Mouse (Mus musculus) heart, embryonic 10.5 days (tissue): ENCODE data around the gene Dbil5. TPM values are rescaled to one million over a fixed set of nuclear protein-coding genes. Genes with fewer than 3 reads are reported as not detected.
A peak's percentile ranks its signal among the peaks of the same experiment; 100 is the strongest.
"Not testable (repeated sequence)": the region's sequence is repeated elsewhere in the genome, so short reads cannot be mapped to it uniquely, and the experiment has no call there.

Experiments used
- DNase-seq: peaks from one replicate; pipeline ENCODE4 v3.0.0-alpha.2; 2017; ENCODE audit warnings: low spot score
- H3K27ac ChIP-seq: fragments of 300-500 bp; sonication (generic); 2 replicates; pipeline ENCODE4 v1.5.1; 2016; ENCODE audit warnings: mild to moderate bottlenecking
- H3K27me3 ChIP-seq: fragments of 300-500 bp; sonication (generic); 2 replicates; pipeline ENCODE4 v1.6.1; 2016; ENCODE audit warnings: mild to moderate bottlenecking; ENCODE audit not compliant: poor library complexity, insufficient read depth, severe bottlenecking
- H3K36me3 ChIP-seq: fragments of 300-500 bp; sonication (generic); 2 replicates; pipeline ENCODE4 v1.6.1; 2016; ENCODE audit warnings: mild to moderate bottlenecking, moderate library complexity
- H3K4me1 ChIP-seq: fragments of 300-500 bp; sonication (generic); 2 replicates; pipeline ENCODE4 v1.6.1; 2016; ENCODE audit warnings: mild to moderate bottlenecking
- H3K4me3 ChIP-seq: fragments of 300-500 bp; sonication (generic); 2 replicates; pipeline ENCODE4 v1.5.1; 2016; ENCODE audit warnings: mild to moderate bottlenecking, moderate library complexity
- H3K9me3 ChIP-seq: fragments of 300-500 bp; sonication (generic); 2 replicates; pipeline ENCODE4 v1.6.1; 2016; ENCODE audit warnings: mild to moderate bottlenecking, moderate library complexity
- WGBS: fragments of 180-500 bp; shearing (Covaris S2); methylation state at CpG from one replicate; pipeline ENCODE4 v1.1.7; 2016; 5-methylcytosine and 5-hydroxymethylcytosine counted together
- polyA plus RNA-seq: library from polyadenylated mRNA; unstranded; fragments of >200 nt; fragmentation: Nextera tagmentation; extraction: Ambion mirVana; gene quantifications from 2 replicates; pipeline ENCODE4 v1.2.1, GENCODE M21; 2016

Dbil5 gene
- polyA plus RNA-seq, 1 experiment from 2014 or later: 1.1 TPM

GRCm38 (mm10) chr11:76206793-76207192 lies 10.6 kb upstream of the Dbil5 start:
- Histone ChIP-seq H3K36me3 (peaks cover 77% of the 10 kb centered on the region), H3K4me1 (peaks cover 13% of the 10 kb centered on the region), H3K27ac (no peak overlapping the region), H3K27me3 (no peaks in the 10 kb centered on the region), H3K4me3 (no peak overlapping the region), H3K9me3 (no peaks in the 10 kb centered on the region)
- peak; percentile 58 for DNase-seq
- 83% methylated on average over 5 of the region's 5 CpGs for WGBS

GRCm38 (mm10) chr11:76210228-76210985 lies 7.0 kb upstream of the Dbil5 start:
- H3K36me3 ChIP-seq: peaks cover 89% of the 10 kb centered on the region
- no peaks in the 10 kb centered on the region for H3K27me3 ChIP-seq
- no peaks in the 10 kb centered on the region for H3K9me3 ChIP-seq
- no peak overlapping the region for H3K4me3 ChIP-seq
- DNase-seq: peak; percentile 57
- no peak overlapping the region for H3K27ac ChIP-seq
- 0 out of 2 replicates have a peak, but pooled peaks cover under 1% of the 10 kb centered on the region for H3K4me1 ChIP-seq
- 92% methylated on average over 13 of the region's 13 CpGs for WGBS

- not testable (repeated sequence) for H3K9me3 ChIP-seq, H3K4me1 ChIP-seq, H3K4me3 ChIP-seq, H3K27ac ChIP-seq, H3K27me3 ChIP-seq
- DNase-seq: peak; percentile 45
- peaks cover 81% of the 10 kb centered on the region for H3K36me3 ChIP-seq
- WGBS: 93% methylated on average over 5 of the region's 6 CpGs
Measured at GRCm38 (mm10) chr11:76211595-76211994, 5.8 kb upstream of the Dbil5 start.

- no peak overlapping the region for H3K27ac ChIP-seq
- H3K36me3 ChIP-seq: peaks cover 59% of the 10 kb centered on the region
- WGBS: 83% methylated on average over 5 of the region's 5 CpGs
Measured at GRCm38 (mm10) chr11:76213841-76214240, 3.6 kb upstream of the Dbil5 start.

GRCm38 (mm10) chr11:76215011-76215410 lies 2.4 kb upstream of the Dbil5 start:
- no peak for DNase-seq
- WGBS: 93% methylated on average over 2 of the region's 2 CpGs
- peaks cover 54% of the 10 kb centered on the region for H3K36me3 ChIP-seq
- no peak overlapping the region for H3K27ac ChIP-seq
- peaks cover 14% of the 10 kb centered on the region for H3K4me1 ChIP-seq
- H3K4me3 ChIP-seq: no peak overlapping the region
- H3K9me3 ChIP-seq: no peaks in the 10 kb centered on the region
- no peaks in the 10 kb centered on the region for H3K27me3 ChIP-seq

More at GRCm38 (mm10) chr11:76213841-76214240, 3.6 kb upstream of the Dbil5 start:
- Histone ChIP-seq H3K4me3 (no peak overlapping the region), H3K27me3 (no peaks in the 10 kb centered on the region), H3K4me1 (peaks cover 14% of the 10 kb centered on the region), H3K9me3 (no peaks in the 10 kb centered on the region)
- DNase-seq: peak; percentile 61

GRCm38 (mm10) chr11:76216049-76216540 lies 1.3 kb upstream of the Dbil5 start:
- Histone ChIP-seq H3K9me3 (no peaks in the 10 kb centered on the region), H3K4me3 (peak overlapping the region; percentile 90), H3K4me1 (peaks cover 14% of the 10 kb centered on the region), H3K36me3 (peaks cover 53% of the 10 kb centered on the region), H3K27ac (0 out of 2 replicates have a peak overlapping the region, but pooled peaks have one; percentile 98), H3K27me3 (no peaks in the 10 kb centered on the region)
- DNase-seq: peak; percentile 28
- 94% methylated on average over 5 of the region's 5 CpGs for WGBS

GRCm38 (mm10) chr11:76216681-76217389 lies 573 bp upstream of the Dbil5 start:
- Histone ChIP-seq H3K36me3 (peaks cover 53% of the 10 kb centered on the region), H3K27me3 (no peaks in the 10 kb centered on the region), H3K4me1 (peaks cover 14% of the 10 kb centered on the region), H3K9me3 (no peaks in the 10 kb centered on the region), H3K4me3 (peak overlapping the region; percentile 90), H3K27ac (peak overlapping the region; percentile 98)
- DNase-seq: peak; percentile 77
- 4% methylated on average over 33 of the region's 33 CpGs for WGBS

- H3K4me1 ChIP-seq: no peaks in the 10 kb centered on the region
- H3K27me3 ChIP-seq: no peaks in the 10 kb centered on the region
- DNase-seq: peak; percentile 9
- H3K27ac ChIP-seq: no peak overlapping the region
- H3K4me3 ChIP-seq: no peak overlapping the region
- WGBS: 90% methylated on average over 5 of the region's 5 CpGs
- H3K36me3 ChIP-seq: peaks cover 58% of the 10 kb centered on the region
- no peaks in the 10 kb centered on the region for H3K9me3 ChIP-seq
Measured at GRCm38 (mm10) chr11:76224631-76225030, 7.2 kb downstream of the Dbil5 start.

- no peak for DNase-seq
- Histone ChIP-seq H3K9me3 (no peaks in the 10 kb centered on the region), H3K27ac (no peak overlapping the region), H3K36me3 (peaks cover 55% of the 10 kb centered on the region), H3K4me1 (no peaks in the 10 kb centered on the region), H3K4me3 (no peak overlapping the region), H3K27me3 (no peaks in the 10 kb centered on the region)
Measured at GRCm38 (mm10) chr11:76225051-76225450, 7.6 kb downstream of the Dbil5 start.

- Histone ChIP-seq H3K27me3 (no peaks in the 10 kb centered on the region), H3K4me1 (no peaks in the 10 kb centered on the region), H3K36me3 (peaks cover 77% of the 10 kb centered on the region), H3K4me3 (no peak overlapping the region), H3K9me3 (no peaks in the 10 kb centered on the region), H3K27ac (no peak overlapping the region)
- DNase-seq: peak; percentile 20
- WGBS: 86% methylated on average over 3 of the region's 3 CpGs
Measured at GRCm38 (mm10) chr11:76236136-76236535, 18.7 kb downstream of the Dbil5 start.

GRCm38 (mm10) chr11:76239750-76240149 lies 22.3 kb downstream of the Dbil5 start:
- peaks cover 16% of the 10 kb centered on the region for H3K4me1 ChIP-seq
- no peak for DNase-seq
- no peaks in the 10 kb centered on the region for H3K9me3 ChIP-seq
- H3K27me3 ChIP-seq: no peaks in the 10 kb centered on the region
- peaks cover 42% of the 10 kb centered on the region for H3K36me3 ChIP-seq
- H3K4me3 ChIP-seq: no peak overlapping the region
- H3K27ac ChIP-seq: no peak overlapping the region
- 90% methylated on average over 2 of the region's 2 CpGs for WGBS

GRCm38 (mm10) chr11:76242901-76243810 lies 25.7 kb downstream of the Dbil5 start, which contains the start of the genes Mrm3 and Glod4:
TSS of gene Mrm3 (plus strand) at chr11:76243715.
TSS of gene Glod4 (minus strand) at chr11:76243725.
- WGBS: under 1% methylated on average over 61 of the region's 61 CpGs
- peak; percentile 96 for DNase-seq

More at GRCm38 (mm10) chr11:76242901-76243810, 25.7 kb downstream of the Dbil5 start, which contains the start of the genes Mrm3 and Glod4:
- H3K4me3 ChIP-seq: peak within 1 kb of the TSS; percentile 95
- no peaks in the 10 kb centered on the region for H3K27me3 ChIP-seq
- H3K27ac ChIP-seq: peak within 1 kb of the TSS; percentile 94
- peaks cover 35% of the 10 kb centered on the region for H3K36me3 ChIP-seq
- peaks cover 16% of the 10 kb centered on the region for H3K4me1 ChIP-seq
- H3K9me3 ChIP-seq: no peaks in the 10 kb centered on the region
